Mouse (Mus musculus) brain, embryonic 14.5 days (tissue): ENCODE measurements at regions not wholly inside any gene's neighbourhood (a gene's known extent, or its start where the extent isn't known, plus 50 kb on each side); places are given as distances from the start of the nearest gene placed in this dataset.

Experiments
- DNase-seq: peaks from one replicate; pipeline ENCODE4 v3.0.0-alpha.2; 2011; ENCODE audit warnings: low read depth
- CTCF ChIP-seq: fragments of 200-500 bp; IDR thresholded peaks from 2 replicates; pipeline ENCODE4 v1.5.1; 2012; ENCODE audit warnings: inconsistent platforms, mild to moderate bottlenecking, moderate library complexity, borderline replicate concordance; ENCODE audit not compliant: insufficient read depth, insufficient read length; ENCODE audit errors: extremely low read depth
- POLR2A ChIP-seq: fragments of 200-500 bp; IDR thresholded peaks from 2 replicates; pipeline ENCODE4 v1.6.1; 2012; ENCODE audit warnings: mild to moderate bottlenecking, inconsistent platforms, borderline replicate concordance; ENCODE audit not compliant: poor library complexity, insufficient read depth, insufficient read length, severe bottlenecking; ENCODE audit errors: extremely low read depth

DNA sequence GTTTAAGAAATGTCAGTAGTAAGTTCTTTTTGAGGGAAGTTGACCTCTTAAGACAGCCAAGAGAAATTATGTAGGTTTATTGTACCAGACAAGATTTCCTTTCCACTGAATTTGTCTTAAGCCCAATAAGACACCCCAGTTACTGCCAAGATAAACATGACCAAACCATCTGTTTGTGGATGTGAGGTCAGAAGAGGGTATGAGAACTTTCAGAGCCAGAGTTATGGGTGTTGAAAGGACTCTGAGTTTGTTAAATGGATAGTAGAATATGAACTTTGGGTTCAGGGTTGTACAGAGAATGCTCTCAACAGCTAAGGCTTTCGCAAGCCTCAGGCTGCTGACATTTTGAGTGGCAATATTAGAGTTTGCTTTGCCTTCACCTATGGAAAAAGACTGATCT lies 287.7 kb upstream of the Rarb start:
- no peak for DNase-seq
- TF ChIP-seq CTCF, result no peak
- TF ChIP-seq POLR2A, result no peak

DNA sequence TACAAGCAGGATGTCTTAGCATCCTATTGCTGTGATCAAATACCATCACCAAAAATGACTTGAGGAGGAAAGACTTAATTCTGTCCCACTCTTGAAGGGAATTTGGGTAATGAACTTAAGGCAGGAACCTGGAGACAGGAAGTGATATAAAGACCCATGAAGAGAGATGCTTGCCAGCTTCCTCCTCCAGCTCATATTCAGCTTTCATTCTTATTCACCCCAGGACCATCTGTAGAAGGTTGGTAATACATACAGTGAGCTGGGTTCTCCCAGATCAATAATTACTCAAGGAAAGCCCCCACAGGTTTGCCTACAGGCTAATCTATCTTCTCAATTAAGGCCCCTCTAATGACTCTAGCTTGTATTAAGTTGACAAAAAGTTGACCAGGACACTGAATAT lies 283.5 kb upstream of the Rarb start:
- no peak for DNase-seq
- TF ChIP-seq CTCF (no peak), POLR2A (no peak)

DNA sequence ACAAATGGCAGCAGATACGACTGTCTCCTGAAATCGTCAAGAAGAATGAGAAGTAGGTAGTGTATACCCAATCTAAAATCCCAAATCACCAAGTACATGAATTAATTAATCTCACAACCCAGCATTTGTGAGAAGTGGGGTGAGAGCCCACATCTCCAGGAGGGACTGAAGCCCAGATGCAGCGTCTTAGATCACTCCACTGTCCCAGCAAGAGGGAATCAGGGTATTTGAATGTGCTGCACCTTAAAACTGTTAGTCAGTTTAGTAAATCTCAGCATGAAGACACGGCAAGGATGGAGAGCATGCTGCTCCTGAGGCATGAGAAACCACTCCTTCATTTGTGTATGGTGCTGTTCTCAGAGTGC lies 271.6 kb upstream of the Rarb start:
- DNase-seq, result no peak
- TF ChIP-seq POLR2A (no peak), CTCF (no peak)

DNA sequence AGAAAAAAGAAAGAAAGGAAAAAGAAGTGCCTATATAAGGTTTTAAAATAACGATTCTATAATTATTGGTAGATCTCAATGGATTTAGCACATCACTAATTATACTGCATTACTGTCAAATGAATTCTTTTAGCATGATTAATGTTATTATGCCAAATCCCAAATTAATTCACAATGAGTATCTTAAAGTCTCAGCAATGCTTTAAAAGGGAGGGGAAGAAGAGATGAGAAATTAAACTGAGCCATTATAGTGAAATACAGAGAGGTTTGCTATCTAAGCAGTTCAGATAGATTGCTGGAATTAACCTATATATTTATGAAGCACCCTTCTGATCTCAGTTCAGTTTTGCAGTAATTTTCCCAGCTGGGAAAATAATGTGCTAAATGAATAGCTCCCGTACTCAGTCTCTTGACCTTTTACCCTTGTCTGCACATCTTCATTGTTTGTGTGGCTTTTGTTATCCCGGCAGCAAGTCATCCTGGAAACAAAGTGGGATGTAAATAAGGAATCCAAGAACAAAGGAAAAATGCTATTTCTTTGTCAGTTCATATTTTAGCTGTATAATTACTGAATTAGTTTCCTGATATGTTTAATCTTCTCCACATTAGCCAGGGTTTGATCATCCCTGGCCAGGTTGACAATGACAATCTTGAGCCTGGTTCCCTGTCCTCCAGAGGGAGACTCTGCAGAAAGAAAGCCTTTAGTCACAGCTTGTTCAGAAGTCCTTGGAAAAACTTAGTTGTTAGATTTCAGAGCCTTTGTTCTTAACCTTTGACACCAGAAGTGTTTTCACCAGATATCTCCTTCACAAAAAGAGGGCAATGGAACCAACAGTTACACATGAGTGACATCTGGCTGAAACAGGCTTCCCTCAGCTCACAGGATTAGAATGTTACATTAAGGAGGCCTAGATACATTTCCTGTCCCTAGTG lies 270.9 kb upstream of the Rarb start:
- peak; percentile 38 for DNase-seq
- TF ChIP-seq CTCF, result no peak
- no peak for TF ChIP-seq POLR2A

DNA sequence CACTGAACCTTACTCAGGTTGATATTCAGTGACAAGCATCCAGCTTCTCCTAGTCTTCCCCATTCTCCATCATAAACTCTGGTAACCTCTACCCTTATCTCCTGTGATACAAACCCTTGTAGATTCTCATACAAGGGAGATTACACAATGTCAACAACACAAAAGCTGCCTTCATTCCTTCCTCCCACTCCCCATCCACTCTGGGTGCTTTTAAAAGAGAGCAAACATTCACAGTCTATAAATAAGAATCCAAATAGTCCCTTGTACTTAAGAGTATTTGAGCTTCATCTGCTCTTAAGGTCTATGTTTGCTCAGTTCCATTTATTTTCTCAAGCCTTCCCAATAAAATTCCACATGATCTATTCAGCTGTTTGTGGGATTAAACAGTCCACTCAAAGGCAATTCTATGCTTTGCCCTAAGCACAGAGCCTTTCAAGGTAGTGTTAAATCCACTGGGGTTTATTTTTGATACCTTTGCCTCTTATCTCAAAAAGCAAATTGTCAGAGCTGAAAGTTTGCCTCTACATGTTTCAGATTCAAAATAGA lies 270.2 kb upstream of the Rarb start:
- TF ChIP-seq CTCF, result no peak
- no peak for TF ChIP-seq POLR2A
- peak; percentile 20 for DNase-seq

DNA sequence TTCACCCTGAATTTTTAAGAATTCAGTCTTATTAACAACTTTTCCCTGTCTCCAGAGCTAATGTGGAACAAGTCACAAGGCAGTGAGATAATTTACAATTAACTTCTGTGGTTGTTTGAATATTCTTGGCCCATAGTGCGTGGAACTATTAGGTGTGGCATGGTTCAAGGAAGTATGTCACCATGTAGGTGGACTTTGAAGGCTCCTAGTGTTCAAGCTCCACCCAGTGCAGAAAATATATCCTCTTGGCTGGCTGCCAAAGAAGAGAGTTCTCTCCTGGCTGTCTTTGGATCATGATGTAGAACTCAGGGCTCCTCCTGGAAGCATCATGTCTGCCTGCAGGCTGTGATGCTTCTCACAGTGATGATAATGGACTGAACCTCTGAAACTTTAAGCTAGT lies 268.9 kb upstream of the Rarb start:
- TF ChIP-seq POLR2A, result no peak
- no peak for TF ChIP-seq CTCF
- DNase-seq, result no peak

DNA sequence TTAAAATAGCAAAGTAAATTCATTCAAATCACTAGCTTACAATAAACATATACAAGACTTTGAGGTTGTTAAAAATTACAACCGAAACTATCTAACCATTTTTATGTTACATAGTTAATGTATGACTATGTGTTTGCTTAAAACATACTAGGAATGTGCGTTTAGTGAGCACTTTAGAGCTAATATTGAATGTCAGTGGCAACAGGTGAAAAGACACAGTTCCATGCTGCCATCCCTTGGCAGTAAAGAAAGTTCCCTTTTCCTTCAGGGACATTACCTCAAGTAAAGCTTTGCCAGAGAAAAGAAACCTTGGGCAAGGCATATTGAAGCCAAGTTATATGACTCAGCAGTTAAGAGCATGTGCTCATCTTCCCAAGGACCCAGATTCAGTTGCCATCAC lies 265.0 kb upstream of the Rarb start:
- TF ChIP-seq POLR2A, result no peak
- TF ChIP-seq CTCF, result no peak
- no peak for DNase-seq

DNA sequence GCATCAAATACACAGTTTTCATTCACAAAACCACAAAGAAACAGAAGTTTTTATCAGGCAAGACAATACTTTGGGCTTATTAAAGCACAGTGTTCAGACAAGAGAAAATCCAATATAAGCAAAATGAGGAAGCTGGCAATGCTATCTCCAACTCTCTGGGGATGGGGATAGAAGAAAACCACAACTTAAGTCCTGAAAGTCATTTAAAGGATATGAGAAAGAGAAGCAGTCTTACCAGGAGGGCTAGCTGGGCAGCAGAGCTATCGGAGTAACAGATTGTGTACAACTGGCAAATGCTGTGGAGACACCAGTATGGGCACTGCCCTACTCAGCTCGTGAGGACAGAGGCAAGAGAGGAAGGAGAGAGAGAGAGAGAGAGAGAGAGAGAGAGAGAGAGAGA lies 262.9 kb upstream of the Rarb start:
- TF ChIP-seq POLR2A (no peak), CTCF (no peak)
- DNase-seq, result no peak

DNA sequence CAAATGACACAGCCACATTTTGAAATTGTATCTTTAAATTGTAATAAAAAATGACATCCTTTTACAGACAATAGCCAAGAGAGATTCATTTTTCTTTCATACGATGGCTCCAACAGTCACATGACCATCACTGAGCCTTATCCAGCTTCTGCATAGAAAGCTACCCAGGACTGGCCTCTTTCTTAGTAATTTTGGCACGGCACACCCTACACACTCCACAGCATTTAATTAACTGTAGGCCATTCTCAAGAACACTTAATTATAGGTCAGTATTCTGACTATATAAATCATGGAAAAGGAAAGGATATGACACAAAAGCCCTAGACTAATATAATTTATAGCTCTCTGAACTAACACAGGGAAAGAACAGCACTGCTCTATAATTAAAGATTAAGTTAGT lies 260.6 kb upstream of the Rarb start:
- DNase-seq, result peak; percentile 36
- TF ChIP-seq CTCF (no peak), POLR2A (no peak)

DNA sequence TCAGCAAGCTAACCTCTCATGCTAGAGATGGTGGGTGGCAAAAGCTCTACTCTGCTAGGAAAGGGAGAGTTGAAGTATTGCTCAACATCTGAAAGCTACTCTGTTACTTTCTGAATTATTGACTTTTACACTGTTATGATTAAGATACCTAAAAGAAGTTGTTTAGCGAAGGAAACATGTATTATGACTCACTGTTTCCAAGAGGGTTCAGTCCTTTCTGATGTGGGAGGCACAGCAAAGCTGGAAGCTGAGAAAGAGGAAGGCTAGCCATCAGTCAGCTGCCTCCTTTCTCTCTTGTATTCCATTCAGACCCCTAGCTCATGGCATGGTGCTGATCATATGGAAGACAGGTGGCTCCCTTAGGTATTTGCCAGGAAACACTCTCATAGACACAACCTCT lies 242.4 kb upstream of the Rarb start:
- no peak for DNase-seq
- no peak for TF ChIP-seq POLR2A
- no peak for TF ChIP-seq CTCF

DNA sequence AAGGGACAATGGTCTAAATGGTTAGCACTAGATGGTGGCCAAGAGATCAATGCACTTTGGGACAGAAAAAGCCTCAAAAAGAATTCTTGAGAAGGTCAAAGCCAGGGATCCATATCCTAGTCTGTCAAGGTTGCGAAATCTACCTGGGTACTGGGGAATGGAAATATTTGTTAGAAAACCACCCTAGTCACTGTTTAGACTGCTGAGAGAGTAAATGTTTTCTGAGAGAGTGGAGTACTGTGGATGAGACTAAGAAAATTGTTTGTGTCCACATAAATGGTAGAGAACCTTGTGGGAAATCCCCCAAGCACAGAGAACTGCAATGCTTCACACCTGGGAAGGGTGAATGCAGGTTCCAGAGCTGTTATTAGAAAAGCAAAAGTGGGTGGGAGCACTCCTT lies 239.5 kb upstream of the Rarb start:
- no peak for DNase-seq
- TF ChIP-seq CTCF (no peak), POLR2A (no peak)

DNA sequence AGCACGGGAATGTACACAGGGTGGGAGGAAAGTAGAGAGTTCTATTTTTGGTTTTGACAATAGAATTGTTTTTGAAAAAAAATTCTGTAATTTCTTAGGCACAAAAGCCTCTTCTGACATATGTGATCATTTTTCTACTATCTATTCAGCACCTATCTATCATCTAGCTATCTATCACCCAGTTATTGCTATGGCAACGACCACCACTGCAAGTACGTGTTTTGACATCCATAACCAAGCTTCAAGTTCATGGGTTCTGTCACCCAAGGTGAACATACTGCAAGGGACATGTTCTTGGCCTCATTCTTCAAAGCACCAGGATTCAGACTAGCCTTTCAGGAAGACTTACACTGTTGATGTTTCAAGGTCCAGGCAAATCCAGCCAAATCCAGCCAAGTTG lies 238.4 kb upstream of the Rarb start:
- peak; percentile 29 for DNase-seq
- TF ChIP-seq CTCF, result no peak
- TF ChIP-seq POLR2A, result no peak
